In the genomic region with DNA sequence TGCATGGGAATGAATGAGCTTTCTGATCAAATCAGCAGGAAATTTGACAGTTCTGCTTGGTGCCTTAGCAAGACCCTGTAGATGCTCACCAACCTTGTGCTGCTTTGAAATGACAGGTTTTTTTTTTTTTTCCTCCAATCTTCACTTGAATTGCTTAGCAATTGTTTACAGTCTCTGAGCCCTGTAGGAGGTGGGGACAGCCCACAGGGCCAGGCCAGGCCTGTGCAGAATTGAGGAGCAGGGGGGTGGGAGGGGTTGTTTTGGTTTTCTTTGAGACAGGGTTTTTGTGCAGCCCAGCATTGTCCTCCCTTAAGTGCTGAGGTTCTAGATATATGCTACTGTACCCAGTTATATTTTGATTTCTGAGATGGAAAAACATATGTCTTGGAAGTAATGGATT, we compare ENCODE assay signal across 18 mouse cellular contexts.
"Had no signal": no experiment of that assay in that cellular context is flagged by ENCODE, and none has a peak within 500 bp of the region (broad histone marks: within the 10 kb centered on the region; RNA-seq: fewer than 3 reads in every experiment).

No protein-coding gene starts in this region.

- H3K4me2 ChIP-seq: liver, embryonic 13.5 days; midbrain, embryonic 11.5 days; neural tube, embryonic 13.5 days had no signal

- H3K27ac ChIP-seq: kidney, postnatal 0 days; liver, embryonic 13.5 days; neural tube, embryonic 13.5 days; stomach, postnatal 0 days had no signal

- H3K4me3 ChIP-seq: liver, embryonic 13.5 days; myocyte; neural tube, embryonic 13.5 days had no signal

- H3K9me3 ChIP-seq: liver, embryonic 13.5 days; neural tube, embryonic 13.5 days had no signal

- H3K27me3 ChIP-seq: liver, embryonic 13.5 days; neural tube, embryonic 13.5 days had no signal

- H3K9ac ChIP-seq: liver, embryonic 13.5 days; neural tube, embryonic 13.5 days had no signal

- DNase-seq: kidney, adult 2 months; kidney, postnatal 25 days; liver, embryonic 13.5 days; lung, adult 2 months; lung, postnatal 14 days; lung, postnatal 4 days; midbrain, embryonic 14.5 days; right cerebral cortex, adult 18-20 months; right cerebral cortex, postnatal 14 days; right cerebral cortex, postnatal 4 days; thymus, adult 2 months; thymus, postnatal 14 days; thymus, postnatal 4 days had no signal
